Mouse (Mus musculus) CH12F3 (cell line): ENCODE results near the gene Nptn.

Experiments used
- in situ Hi-C: fragments of 300-500 bp; cut with MboI; formaldehyde crosslinking; loops from 2 replicates; pipeline ENCODE4 v1.14.3; 2020; ENCODE audit warnings: low sequenced_read_pairs

Nptn gene

DNA sequence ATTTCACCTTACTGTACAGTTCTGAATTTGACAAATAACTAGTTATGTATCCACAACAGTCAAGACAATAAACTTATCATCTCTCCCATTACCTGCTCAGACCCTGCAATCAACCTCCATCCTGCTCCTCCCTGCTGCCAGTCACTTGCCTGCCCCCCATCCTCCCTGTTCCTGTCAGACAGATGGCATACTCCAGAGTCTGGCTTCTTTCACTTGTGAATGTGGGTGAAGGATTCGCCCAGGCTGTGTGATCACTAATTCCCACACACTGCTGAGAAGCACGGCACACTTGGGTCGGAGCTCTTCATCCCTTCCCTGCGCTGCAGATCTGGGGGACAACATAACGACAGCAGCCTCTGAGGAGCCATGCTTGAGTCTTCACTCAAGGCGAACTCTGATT is 100.1 kb downstream of the Nptn start:
- in situ Hi-C loops = no loop called here

DNA sequence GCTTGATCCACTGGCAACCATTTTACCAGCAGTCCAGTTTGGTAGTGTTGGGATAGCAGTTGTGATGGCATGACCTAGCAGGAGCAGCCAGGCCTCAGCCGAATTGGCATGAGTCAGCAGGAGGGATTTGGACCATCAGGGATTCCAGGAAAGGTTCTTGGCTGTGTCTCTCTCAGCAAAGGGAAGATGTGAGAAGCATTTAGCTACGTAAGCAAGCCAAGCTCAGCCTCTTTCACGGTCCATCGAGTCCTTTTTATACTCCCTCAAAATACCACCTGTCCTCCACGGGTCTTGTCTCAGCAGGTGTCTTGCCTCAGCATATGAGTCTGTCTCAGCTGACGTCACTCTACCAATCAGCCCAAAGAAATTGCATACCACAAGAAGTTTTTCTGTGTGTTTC is 101.3 kb downstream of the Nptn start:
- in situ Hi-C loops = no loop called here

DNA sequence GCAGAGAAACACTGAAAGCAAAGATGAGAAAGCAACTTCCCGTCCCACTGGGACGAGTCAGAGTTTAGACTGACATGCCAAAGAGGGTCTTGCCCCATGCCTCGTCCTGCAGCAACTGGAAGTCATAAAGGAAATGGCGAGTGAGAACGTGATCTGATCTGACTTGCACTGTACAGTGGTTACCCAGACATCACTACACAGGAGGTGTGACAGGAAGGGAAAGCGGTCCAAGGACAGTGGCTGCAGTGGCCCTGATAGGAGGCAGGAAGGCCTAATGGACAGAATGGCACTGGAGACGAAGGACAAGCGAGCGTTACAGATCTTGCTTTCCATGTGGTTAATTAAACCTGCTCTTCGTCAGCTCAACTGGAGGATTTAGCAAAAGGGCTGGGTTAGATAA is 103.2 kb downstream of the Nptn start:
- in situ Hi-C loops = no loop called here

GRCm38 (mm10) chr9:58688076-58688475 is 106.0 kb downstream of the Nptn start:
- in situ Hi-C loops = no loop called here

- in situ Hi-C loops = no loop called here
Observed at GRCm38 (mm10) chr9:58690701-58691100, 108.7 kb downstream of the Nptn start.

- in situ Hi-C loops = no loop called here
Observed at GRCm38 (mm10) chr9:58691471-58691870, 109.4 kb downstream of the Nptn start.

- in situ Hi-C loops = no loop called here
Observed at GRCm38 (mm10) chr9:58698486-58698885, 116.4 kb downstream of the Nptn start.

GRCm38 (mm10) chr9:58701751-58702150 is 119.7 kb downstream of the Nptn start:
- in situ Hi-C loops = no loop called here

DNA sequence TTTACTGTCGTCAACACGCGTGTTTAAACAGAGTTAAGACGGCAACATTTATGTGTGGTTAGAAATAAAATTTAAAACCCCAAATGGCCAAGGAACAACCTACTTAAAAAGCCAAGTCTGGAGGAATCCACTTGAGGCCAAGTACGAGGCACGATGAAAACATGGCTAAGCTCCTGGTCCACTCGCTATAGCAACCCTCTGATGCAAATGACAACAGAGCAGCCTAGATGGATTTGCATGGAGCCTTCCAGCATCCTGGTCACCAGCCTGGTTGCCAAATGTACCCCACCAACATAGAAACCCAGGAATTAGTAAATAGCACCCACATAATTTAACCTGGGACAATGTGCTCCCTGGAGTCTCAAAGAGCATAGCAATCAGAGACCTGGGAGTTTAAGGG is 121.7 kb downstream of the Nptn start:
- in situ Hi-C loops = no loop called here

GRCm38 (mm10) chr9:58706024-58706423 is 124.0 kb downstream of the Nptn start:
- in situ Hi-C loops = no loop called here
